Mouse (Mus musculus): ENCODE measurements around the gene Pf4. TPM values are rescaled to one million over a fixed set of nuclear protein-coding genes. Genes with fewer than 3 reads are reported as not detected.

The Pf4 gene
- total RNA-seq, 2 experiments from 2014 or later, result 2.0 to 3.5 TPM

GRCm38 (mm10) chr5:90804574-90804973, 32.3 kb downstream of the Pf4 start:
- DNase-seq (ENCODE audit: low spot score in 2 of 2), result no peak
- no peak overlapping the region for H3K27ac ChIP-seq
- H3K4me3 ChIP-seq, result no peak overlapping the region
- no peak for TF ChIP-seq CTCF (conservative IDR thresholded peaks at IDR 0.05)

GRCm38 (mm10) chr5:90806050-90806449, 33.8 kb downstream of the Pf4 start:
- DNase-seq (ENCODE audit: low spot score in 2 of 2), result no peak
- no peak for TF ChIP-seq CTCF (conservative IDR thresholded peaks at IDR 0.05)
- Histone ChIP-seq H3K4me3 (no peak overlapping the region), H3K27ac (no peak overlapping the region)

- no peak overlapping the region for H3K27ac ChIP-seq
- no peak for TF ChIP-seq CTCF (conservative IDR thresholded peaks at IDR 0.05)
- no peak overlapping the region for H3K4me3 ChIP-seq
- no peak for DNase-seq (ENCODE audit: low spot score in 2 of 2)
Measured at GRCm38 (mm10) chr5:90807176-90807950, 35.1 kb downstream of the Pf4 start.

- no peak for DNase-seq (ENCODE audit: low spot score in 2 of 2)
- Histone ChIP-seq H3K27ac (no peak overlapping the region), H3K4me3 (no peak overlapping the region)
- TF ChIP-seq CTCF (conservative IDR thresholded peaks at IDR 0.05), result no peak
Measured at GRCm38 (mm10) chr5:90819756-90820155, 47.5 kb downstream of the Pf4 start.

Small RNA genes lying within 50 kb of the gene (microRNA-seq; reads per million reads assigned to microRNA genes)
- 0 reads per million in 2 experiments for gene Gm24322

Other genes starting within 250 kb of the Pf4 start
- gene 5830473C10Rik, start 211.3 kb upstream of the Pf4 start, total RNA-seq (2021), result not detected
- gene Rassf6, start 131.8 kb upstream of the Pf4 start, total RNA-seq (2021), result under 1 TPM; 0.74 to 0.96 TPM
- gene Cxcl5, start 13.1 kb upstream of the Pf4 start, total RNA-seq (2021), result under 1 TPM; 0.20 to 0.31 TPM
- under 1 TPM in 1 of 2 experiments, not detected in 1; 0.46 TPM for gene Ppbp, start 3.9 kb upstream of the Pf4 start, total RNA-seq (2021)
- gene Cxcl3, start 13.7 kb downstream of the Pf4 start, total RNA-seq (2021), result not detected
- not detected for gene Cxcl15, start 22.1 kb downstream of the Pf4 start, total RNA-seq (2021)
- gene Cxcl1, start 118.8 kb downstream of the Pf4 start, total RNA-seq (2021), result not detected
- gene Cxcl2, start 131.4 kb downstream of the Pf4 start, total RNA-seq (2021), result not detected
- gene Mthfd2l, start 158.7 kb downstream of the Pf4 start, total RNA-seq (2021), result 10 to 100 TPM; 18.3 to 24.4 TPM